Mouse (Mus musculus): ENCODE measurements around the gene Sphkap.

GRCm38 (mm10) chr1:83407616-83408015 is 384 bp downstream of the Sphkap start:
- TF ChIP-seq CTCF (IDR thresholded peaks at IDR 0.05; ENCODE audit: control insufficient read depth, insufficient read depth, insufficient read length) (no peak), CEBPB (IDR thresholded peaks at IDR 0.05; ENCODE audit: low read depth) (no peak), MAX (IDR thresholded peaks at IDR 0.05) (no peak), MYOG (IDR thresholded peaks at IDR 0.05; ENCODE audit: control insufficient read depth, extremely low read depth, insufficient read length) (no peak)
